Mouse (Mus musculus): Measurements from ENCODE around the gene Tekt1. TPM values are rescaled to one million over a fixed set of nuclear protein-coding genes. Genes with fewer than 3 reads are reported as not detected.
A peak's percentile ranks its signal among the peaks of the same experiment; 100 is the strongest.

Tekt1 gene
- polyA plus RNA-seq, 1 experiment from 2014 or later, result 4.5 TPM

DNA sequence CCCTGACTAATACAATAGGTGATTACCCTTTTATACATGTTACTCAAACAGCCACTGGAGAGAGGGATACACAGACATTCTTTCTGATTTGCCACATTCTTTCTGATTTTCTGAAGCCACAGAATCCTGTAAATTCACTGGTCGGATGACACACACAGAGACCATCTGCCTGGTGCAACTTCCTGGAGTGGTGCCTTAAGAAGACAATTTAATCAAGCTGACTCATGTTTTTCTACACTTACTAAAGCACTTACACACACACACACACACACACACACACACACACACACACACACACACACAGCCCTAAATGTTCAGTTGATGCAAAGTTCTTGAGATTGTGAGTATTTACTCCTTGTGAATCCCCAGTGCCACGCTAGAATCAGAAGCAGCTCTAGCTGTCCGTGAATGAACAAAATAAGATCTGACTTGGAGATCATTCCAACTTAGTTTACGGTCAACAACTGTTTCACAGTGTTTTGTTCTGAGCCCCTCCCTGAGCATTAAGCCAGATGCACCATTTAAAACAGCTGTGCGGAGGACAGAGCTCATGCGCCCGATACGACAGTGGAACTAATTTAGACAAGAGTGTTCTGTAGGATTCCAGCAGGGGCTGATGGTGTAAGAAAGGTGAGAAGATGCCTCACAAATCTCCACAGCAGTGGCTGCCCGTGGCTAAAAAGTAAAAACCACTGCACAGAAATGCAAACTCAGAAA is 29.1 kb downstream of the Tekt1 start:
- WGBS, result 68% methylated on average over 9 of the region's 9 CpGs
- H3K4me2 ChIP-seq (replicated peaks), result no peak overlapping the region
- no peaks in the 10 kb centered on the region for H3K36me3 ChIP-seq
- H3K4me1 ChIP-seq, result no peaks in the 10 kb centered on the region
- no peak overlapping the region for H3K9ac ChIP-seq
- no peak overlapping the region for H3K4me3 ChIP-seq
- no peaks in the 10 kb centered on the region for H3K9me3 ChIP-seq
- no peak for ATAC-seq (ENCODE audit: low FRiP score, low read depth)
- H3K27ac ChIP-seq, result no peak overlapping the region
- no peaks in the 10 kb centered on the region for H3K27me3 ChIP-seq (replicated peaks)

DNA sequence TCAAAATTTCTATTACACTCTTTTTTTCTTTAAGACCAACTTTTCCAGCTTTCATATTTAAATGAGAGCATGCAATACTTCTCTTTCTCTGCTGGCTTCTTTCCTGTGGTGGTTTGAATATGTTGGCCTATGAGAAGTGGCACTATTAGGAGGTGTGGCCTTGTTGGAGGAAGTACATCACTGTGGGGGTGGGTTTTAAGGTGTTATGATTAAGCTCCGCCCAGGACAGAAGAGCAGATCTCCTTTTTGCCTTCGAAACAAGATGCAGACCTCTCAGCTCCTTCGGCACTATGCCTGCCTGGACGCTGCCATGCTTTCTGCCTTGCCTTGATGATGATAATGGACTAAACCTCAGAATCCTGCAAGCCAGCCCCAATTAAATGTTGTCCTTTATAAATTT is 36.5 kb downstream of the Tekt1 start:
- 83% methylated on average over 4 of the region's 4 CpGs for WGBS

DNA sequence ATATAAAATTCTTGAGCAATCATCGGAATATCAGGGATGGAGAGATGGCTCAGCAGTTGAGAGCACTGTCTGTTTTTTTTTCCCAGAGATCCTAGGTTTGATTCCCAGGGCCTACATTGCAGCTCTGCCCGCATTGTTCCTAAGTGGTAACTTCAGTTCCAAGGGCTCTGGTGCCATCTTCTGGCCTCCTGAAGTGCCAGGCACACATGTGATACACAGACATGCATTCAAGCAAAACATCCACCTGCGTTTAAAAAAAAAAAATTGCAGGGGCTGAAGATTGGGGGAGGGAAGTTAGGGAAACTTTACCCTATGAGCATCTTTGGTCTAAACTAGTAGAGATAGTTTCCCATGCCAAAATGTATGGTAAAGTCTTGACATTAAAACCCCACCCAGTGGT is 37.8 kb downstream of the Tekt1 start:
- Histone ChIP-seq H3K4me1 (no peaks in the 10 kb centered on the region), H3K9me3 (no peaks in the 10 kb centered on the region), H3K4me2 (replicated peaks) (no peak overlapping the region), H3K4me3 (no peak overlapping the region), H3K9ac (no peak overlapping the region), H3K27ac (no peak overlapping the region), H3K27me3 (replicated peaks) (no peaks in the 10 kb centered on the region), H3K36me3 (no peaks in the 10 kb centered on the region)
- WGBS, result 74% methylated on average over 3 of the region's 3 CpGs
- ATAC-seq (ENCODE audit: low FRiP score, low read depth), result no peak

More for the DNA sequence above, 36.5 kb downstream of the Tekt1 start:
- Histone ChIP-seq H3K4me1 (no peaks in the 10 kb centered on the region), H3K4me3 (no peak overlapping the region), H3K4me2 (replicated peaks) (no peak overlapping the region), H3K9me3 (no peaks in the 10 kb centered on the region), H3K27ac (no peak overlapping the region), H3K9ac (no peak overlapping the region), H3K27me3 (replicated peaks) (no peaks in the 10 kb centered on the region), H3K36me3 (no peaks in the 10 kb centered on the region)
- no peak for ATAC-seq (ENCODE audit: low FRiP score, low read depth)

DNA sequence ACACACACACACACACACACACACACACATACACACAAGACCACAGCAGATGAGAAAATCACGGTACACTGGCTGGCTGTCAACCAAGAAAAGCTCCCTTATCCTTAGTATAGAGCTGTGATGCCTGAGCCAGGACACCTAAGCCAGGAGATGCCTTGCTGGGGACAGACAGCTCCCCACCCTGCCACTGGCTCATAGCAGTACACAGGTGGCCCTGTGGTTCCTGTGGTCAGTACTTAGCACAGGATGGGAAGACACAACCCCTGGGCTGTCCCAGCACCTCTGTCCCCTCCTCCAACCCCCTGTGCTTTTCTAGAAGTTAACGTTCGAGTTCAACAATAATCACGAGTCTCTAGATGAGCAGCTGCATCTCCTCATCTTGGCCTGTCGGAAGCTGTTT is 44.2 kb downstream of the Tekt1 start:
- H3K9ac ChIP-seq, result no peak overlapping the region
- WGBS, result 83% methylated on average over 5 of the region's 5 CpGs
- no peak overlapping the region for H3K27ac ChIP-seq
- H3K27me3 ChIP-seq (replicated peaks), result peaks cover 25% of the 10 kb centered on the region
- H3K9me3 ChIP-seq, result no peaks in the 10 kb centered on the region
- no peak overlapping the region for H3K4me2 ChIP-seq (replicated peaks)
- peaks cover 5% of the 10 kb centered on the region for H3K4me1 ChIP-seq
- ATAC-seq (ENCODE audit: low FRiP score, low read depth), result no peak
- no peaks in the 10 kb centered on the region for H3K36me3 ChIP-seq
- H3K4me3 ChIP-seq, result no peak overlapping the region

DNA sequence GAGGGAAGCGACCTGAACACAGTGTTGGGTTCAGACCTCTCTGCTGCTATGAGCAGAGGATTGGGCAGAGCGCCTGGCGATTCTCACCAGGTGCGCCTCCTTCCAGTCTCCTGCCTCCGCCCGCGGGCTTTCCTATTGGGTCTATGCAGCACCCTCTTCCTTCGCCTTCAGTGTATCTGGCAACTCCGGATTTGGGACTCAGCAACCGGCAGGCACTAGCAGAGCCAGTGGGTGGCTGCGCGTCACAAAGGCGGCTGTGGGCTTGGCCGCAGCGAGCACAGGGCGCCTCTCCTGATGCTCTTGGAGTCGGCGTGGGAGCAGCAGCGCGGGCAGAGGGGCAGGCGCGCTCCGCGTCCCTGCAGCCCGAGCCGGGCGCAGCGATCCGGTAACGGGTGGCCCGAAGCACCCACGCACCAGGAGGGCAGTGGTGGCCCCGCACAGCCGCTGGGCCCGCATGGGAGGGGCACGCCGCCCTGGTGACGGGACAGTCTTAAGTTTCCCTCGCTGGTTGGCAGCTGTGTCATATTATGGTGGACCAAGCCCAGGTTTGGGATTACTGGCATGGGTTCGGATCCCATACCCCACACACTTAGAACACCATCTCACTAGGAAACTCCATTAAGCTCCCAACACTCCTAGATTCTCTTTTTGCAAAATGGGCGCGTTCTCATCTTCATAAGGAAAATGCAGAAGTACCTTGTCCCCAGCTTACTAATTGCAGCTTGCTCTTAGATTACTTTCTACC is 47.9 kb downstream of the Tekt1 start, which contains the start of gene Fbxo39:
Gene Fbxo39 (plus strand): TSS at position 294 of the 745 bp plus-strand sequence.
- no peak for ATAC-seq (ENCODE audit: low FRiP score, low read depth)
- WGBS, result 13% methylated on average over 42 of the region's 42 CpGs

DNA sequence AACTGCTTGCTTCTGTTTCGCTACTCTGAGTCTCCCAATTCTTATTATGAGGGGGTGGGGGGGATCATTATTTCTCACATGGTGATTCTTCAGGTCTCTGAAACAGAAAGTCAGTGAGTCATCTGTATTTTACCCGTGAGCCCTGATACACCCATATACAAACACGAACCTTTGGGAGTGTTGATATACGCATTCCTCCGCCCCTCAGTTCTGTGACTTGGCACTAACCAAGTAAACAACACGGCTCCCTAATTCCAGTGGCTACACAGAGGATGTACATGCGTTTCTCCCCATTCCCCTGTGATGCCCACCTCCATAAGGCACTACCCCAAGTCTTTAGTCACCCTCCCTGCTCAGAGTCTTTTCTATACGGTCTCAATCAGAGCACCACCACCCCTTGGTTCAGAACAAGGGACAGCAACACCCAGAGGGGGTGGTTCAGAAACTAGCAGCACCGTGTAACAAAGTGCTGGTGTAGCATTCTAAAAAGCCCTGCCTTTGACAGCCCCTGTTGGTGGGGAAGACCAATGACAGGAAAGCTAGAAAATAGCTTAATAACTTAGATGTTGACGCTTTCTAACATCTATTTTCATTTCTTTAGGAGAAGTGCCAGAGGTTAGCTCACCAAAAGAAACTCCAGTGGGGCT is 50.8 kb downstream of the Tekt1 start:
- Histone ChIP-seq H3K4me2 (replicated peaks) (no peak overlapping the region), H3K4me3 (no peak overlapping the region), H3K9ac (no peak overlapping the region), H3K9me3 (no peaks in the 10 kb centered on the region), H3K27me3 (replicated peaks) (peaks cover 28% of the 10 kb centered on the region), H3K4me1 (peaks cover 5% of the 10 kb centered on the region), H3K27ac (no peak overlapping the region), H3K36me3 (no peaks in the 10 kb centered on the region)
- ATAC-seq (ENCODE audit: low FRiP score, low read depth), result no peak
- WGBS, result 85% methylated on average over 10 of the region's 10 CpGs

More for the DNA sequence above, 47.9 kb downstream of the Tekt1 start, which contains the start of gene Fbxo39:
- H3K4me1 ChIP-seq, result peaks cover 5% of the 10 kb centered on the region
- peak within 1 kb of the TSS; percentile 34 for H3K4me3 ChIP-seq
- H3K36me3 ChIP-seq, result no peaks in the 10 kb centered on the region
- peak within 1 kb of the TSS; percentile 60 for H3K4me2 ChIP-seq (replicated peaks)
- H3K9me3 ChIP-seq, result no peaks in the 10 kb centered on the region
- no peak within 1 kb of the TSS for H3K27ac ChIP-seq
- peak within 1 kb of the TSS; percentile 35; the same call in 1 of the 2 replicates for H3K9ac ChIP-seq
- peaks cover 28% of the 10 kb centered on the region for H3K27me3 ChIP-seq (replicated peaks)

DNA sequence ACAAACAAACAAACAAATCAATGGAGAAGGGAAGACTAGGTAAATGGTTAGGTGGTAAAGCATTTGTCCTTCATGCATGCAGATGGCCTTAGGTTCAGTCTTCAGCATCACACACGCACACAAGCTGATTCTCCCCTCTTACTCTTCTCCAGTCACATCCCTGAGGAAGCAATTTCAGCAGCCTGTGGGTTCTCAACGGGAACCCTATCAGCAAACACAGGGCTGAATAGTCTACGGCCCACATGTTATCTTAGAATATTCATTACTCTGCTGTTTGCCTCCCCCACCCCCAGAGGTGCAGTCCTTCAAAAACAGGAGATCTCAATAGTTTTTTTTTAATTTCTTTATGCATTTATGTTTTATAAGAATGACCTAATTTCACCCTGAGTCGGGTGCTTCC is 51.8 kb downstream of the Tekt1 start:
- H3K27ac ChIP-seq, result no peak overlapping the region
- H3K4me3 ChIP-seq, result no peak overlapping the region
- no peak for ATAC-seq (ENCODE audit: low FRiP score, low read depth)

DNA sequence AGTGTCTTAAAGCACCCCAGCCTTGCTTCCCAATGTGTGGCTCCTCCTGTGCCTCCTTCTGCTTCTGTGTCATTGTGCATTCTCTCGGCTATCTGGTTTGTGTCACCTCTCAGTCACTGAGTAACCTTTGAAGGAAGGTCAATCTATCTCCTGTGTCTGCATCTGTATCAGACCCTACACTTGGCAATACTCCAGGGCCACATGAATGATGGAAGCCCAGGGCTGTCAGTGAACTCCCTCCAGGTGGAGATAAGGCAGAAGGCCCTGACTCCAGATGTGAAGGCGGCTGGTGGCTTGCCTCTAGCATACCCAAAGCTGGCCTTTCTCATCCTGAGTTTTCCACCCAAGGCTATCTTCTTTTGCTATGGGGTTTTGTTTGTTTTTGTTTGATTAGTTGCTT is 53.3 kb downstream of the Tekt1 start:
- Histone ChIP-seq H3K27ac (no peak overlapping the region), H3K4me3 (no peak overlapping the region), H3K4me1 (no peaks in the 10 kb centered on the region), H3K4me2 (replicated peaks) (no peak overlapping the region), H3K9me3 (no peaks in the 10 kb centered on the region), H3K9ac (no peak overlapping the region), H3K36me3 (no peaks in the 10 kb centered on the region), H3K27me3 (replicated peaks) (peaks cover 10% of the 10 kb centered on the region)
- WGBS, result 78% methylated on average over 2 of the region's 2 CpGs
- no peak for ATAC-seq (ENCODE audit: low FRiP score, low read depth)

More for the DNA sequence above, 51.8 kb downstream of the Tekt1 start:
- H3K4me2 ChIP-seq (replicated peaks), result no peak overlapping the region
- WGBS, result 89% methylated on average over 4 of the region's 4 CpGs
- H3K9me3 ChIP-seq, result no peaks in the 10 kb centered on the region
- no peaks in the 10 kb centered on the region for H3K36me3 ChIP-seq
- no peak overlapping the region for H3K9ac ChIP-seq
- peaks cover 25% of the 10 kb centered on the region for H3K27me3 ChIP-seq (replicated peaks)
- peaks cover 5% of the 10 kb centered on the region for H3K4me1 ChIP-seq

DNA sequence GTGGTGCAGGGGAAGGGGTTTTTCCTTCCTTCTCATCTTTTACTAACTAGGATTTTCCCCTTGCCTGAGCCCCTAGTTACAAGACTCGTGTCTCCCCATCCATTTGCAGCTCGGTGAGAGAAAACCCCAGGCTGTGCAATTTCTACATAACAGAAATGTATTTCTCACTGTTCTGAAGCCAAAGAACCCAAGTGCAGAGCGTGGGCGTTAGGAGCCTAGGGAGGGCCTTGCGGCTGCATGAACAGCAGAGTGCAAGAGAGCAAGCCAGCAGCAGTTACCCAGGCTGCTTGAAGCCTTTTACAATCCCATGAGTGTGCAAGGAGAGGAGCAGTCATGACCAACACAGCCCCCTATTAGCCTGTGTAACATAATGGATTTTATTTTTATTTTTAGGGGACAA is 54.8 kb downstream of the Tekt1 start:
- WGBS, result 87% methylated on average over 5 of the region's 5 CpGs
- no peaks in the 10 kb centered on the region for H3K27me3 ChIP-seq (replicated peaks)
- H3K9me3 ChIP-seq, result no peaks in the 10 kb centered on the region

DNA sequence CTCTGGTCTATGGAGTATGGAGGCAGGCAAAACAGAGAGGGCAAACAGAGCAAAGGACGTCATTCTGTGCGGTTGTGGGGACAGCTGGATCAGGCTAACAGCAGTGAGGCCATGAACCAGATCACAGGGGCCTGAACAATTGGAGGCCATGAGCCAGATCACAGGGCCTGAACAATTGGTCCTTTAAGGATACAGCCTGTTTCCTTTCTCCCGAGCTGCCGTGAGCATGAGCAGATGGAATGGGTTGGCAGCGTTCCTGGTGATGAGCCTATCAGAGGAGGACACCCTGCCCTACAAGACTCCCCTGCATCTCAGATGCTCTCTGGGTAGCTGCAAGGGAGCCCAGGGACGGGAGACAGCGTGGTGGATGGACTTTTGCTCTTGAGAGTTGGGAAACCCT is 60.0 kb downstream of the Tekt1 start:
- Histone ChIP-seq H3K4me3 (no peak overlapping the region), H3K36me3 (no peaks in the 10 kb centered on the region), H3K9ac (no peak overlapping the region), H3K27me3 (replicated peaks) (no peaks in the 10 kb centered on the region), H3K9me3 (no peaks in the 10 kb centered on the region), H3K4me2 (replicated peaks) (no peak overlapping the region), H3K27ac (no peak overlapping the region), H3K4me1 (no peaks in the 10 kb centered on the region)
- WGBS, result 75% methylated on average over 7 of the region's 7 CpGs
- ATAC-seq (ENCODE audit: low FRiP score, low read depth), result no peak

More for the DNA sequence above, 54.8 kb downstream of the Tekt1 start:
- ATAC-seq (ENCODE audit: low FRiP score, low read depth), result no peak
- Histone ChIP-seq H3K36me3 (no peaks in the 10 kb centered on the region), H3K4me3 (no peak overlapping the region), H3K27ac (no peak overlapping the region), H3K4me1 (no peaks in the 10 kb centered on the region), H3K9ac (no peak overlapping the region), H3K4me2 (replicated peaks) (no peak overlapping the region)

DNA sequence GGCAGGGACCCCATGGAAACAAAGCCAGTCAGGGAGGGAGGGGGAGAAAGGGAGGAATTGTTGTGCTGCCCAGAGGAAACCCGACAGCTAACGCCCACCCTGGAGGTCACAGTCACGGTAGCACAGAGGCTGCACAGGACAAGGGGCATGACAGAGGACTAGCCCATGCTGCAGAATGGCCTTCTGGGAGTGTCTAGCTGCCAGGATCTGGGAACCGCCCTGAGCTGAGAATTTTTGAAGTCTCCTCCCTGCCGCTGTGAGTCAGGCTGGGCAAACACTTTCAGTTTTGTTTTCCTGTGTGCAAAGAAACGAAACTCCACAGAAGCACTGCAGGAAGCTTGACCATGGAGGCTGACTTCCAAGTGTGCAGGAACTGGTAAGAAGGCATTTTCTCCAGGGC is 60.9 kb downstream of the Tekt1 start, which contains the start of gene Xaf1:
Gene Xaf1 (plus strand): TSS at position 296 of the 400 bp plus-strand sequence.
- ATAC-seq (ENCODE audit: low FRiP score, low read depth), result no peak
- 34% methylated on average over 6 of the region's 6 CpGs for WGBS

More for the DNA sequence above, 60.9 kb downstream of the Tekt1 start, which contains the start of gene Xaf1:
- no peak within 1 kb of the TSS for H3K9ac ChIP-seq
- H3K27me3 ChIP-seq (replicated peaks), result no peaks in the 10 kb centered on the region
- H3K36me3 ChIP-seq, result no peaks in the 10 kb centered on the region
- no peak within 1 kb of the TSS for H3K27ac ChIP-seq
- H3K9me3 ChIP-seq, result no peaks in the 10 kb centered on the region
- no peak within 1 kb of the TSS for H3K4me3 ChIP-seq
- H3K4me2 ChIP-seq (replicated peaks), result peak within 1 kb of the TSS; percentile 31
- no peaks in the 10 kb centered on the region for H3K4me1 ChIP-seq
